Mouse (Mus musculus): ENCODE measurements around the gene Cdkal1. TPM values are rescaled to one million over a fixed set of nuclear protein-coding genes. Genes with fewer than 3 reads are reported as not detected.

Cdkal1 gene
- polyA plus RNA-seq, 1 experiment from 2014 or later = 8.2 TPM

Other genes starting within 250 kb of the Cdkal1 start
- 3.9 and 4.0 TPM in 2 replicates for gene E2f3, start 130.4 kb upstream of the Cdkal1 start, polyA plus RNA-seq (2015; fragmentation: Nextera tagmentation; extraction: Ambion mirVana)

Data from liver, embryonic 15.5 days (tissue).